Comparison of ENCODE assay signal across 11 mouse cellular contexts in the genomic region with DNA sequence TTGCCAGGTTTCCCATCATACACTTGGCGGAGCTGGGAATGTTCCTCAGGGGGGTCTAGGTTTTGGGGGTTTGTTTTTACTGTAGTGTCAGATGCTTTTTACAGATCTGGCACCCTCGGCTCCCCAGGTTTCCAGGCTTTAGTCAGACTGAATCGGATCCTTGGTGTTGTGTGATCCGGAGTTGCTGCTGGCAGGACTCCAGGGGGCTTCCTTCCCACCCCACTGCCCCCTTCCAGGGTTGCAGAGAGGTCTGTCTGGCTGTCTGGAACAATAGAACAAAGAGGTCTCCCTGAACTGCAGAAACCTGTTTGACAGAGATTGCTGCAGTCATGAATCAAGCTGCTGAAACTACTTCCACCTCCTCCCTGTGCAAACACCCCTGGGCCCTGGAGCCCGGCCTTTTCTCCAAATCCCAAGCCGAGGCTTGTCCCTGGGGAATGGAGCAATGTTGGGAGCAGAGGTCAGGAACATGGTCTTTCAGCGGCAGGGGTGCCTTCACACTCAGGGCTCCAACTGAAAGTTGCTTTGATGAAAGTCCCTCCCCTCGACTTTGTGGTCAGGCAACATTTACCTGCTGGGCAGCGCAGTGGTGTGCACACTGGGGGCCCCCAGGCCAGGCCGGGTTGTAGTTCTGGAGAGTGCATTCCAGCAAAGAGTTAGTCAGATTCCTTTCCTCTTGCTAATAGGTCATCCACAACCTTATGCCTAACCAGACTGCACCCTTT. TPM values are rescaled to one million over a fixed set of nuclear protein-coding genes. Genes with fewer than 3 reads are reported as not detected.
DNase-seq lines count a peak whose midpoint lies in the region; ATAC-seq and TF ChIP-seq lines count a peak whose summit lies in the region.
"Had no signal": no experiment of that assay in that cellular context is flagged by ENCODE, and none has a peak within 500 bp of the region (broad histone marks: within the 10 kb centered on the region; RNA-seq: fewer than 3 reads in every experiment).

No protein-coding gene starts in this region.

- H3K27ac ChIP-seq in hindbrain, embryonic 10.5 days = peak overlapping the region; percentile 64
- no peak overlapping the region for H3K27ac ChIP-seq in hindbrain, postnatal 0 days
- peak overlapping the region; percentile 80 for H3K27ac ChIP-seq in kidney, embryonic 15.5 days
- no peak overlapping the region for H3K27ac ChIP-seq in cerebellum, adult 2 months (ENCODE audit: insufficient read depth, low read length)

- DNase-seq in hindbrain, embryonic 10.5 days (ENCODE audit: low spot score) = no peak
- DNase-seq in hindbrain, postnatal 0 days (ENCODE audit: low spot score) = no peak
- DNase-seq in brain, embryonic 14.5 days (ENCODE audit: low read depth) = peak; percentile 52
- DNase-seq in lung, postnatal 25 days (ENCODE audit: low spot score) = peak; percentile 18
- DNase-seq in cerebellum, adult 2 months = no peak
- no peak for DNase-seq in thymus, postnatal 0 days (ENCODE audit: low spot score)
- DNase-seq: cerebellum, adult 9-10 months had no signal

- H3K9ac ChIP-seq in hindbrain, postnatal 0 days (replicated peaks; ENCODE audit: low read length) = no peak overlapping the region
- no peak overlapping the region for H3K9ac ChIP-seq in kidney, embryonic 15.5 days

- no peaks in the 10 kb centered on the region for H3K9me3 ChIP-seq in hindbrain, embryonic 10.5 days
- H3K9me3 ChIP-seq in hindbrain, postnatal 0 days (ENCODE audit: low read length) = no peaks in the 10 kb centered on the region
- no peaks in the 10 kb centered on the region for H3K9me3 ChIP-seq in kidney, embryonic 15.5 days (replicated peaks)
- H3K9me3 ChIP-seq: G1E; megakaryocyte, embryonic 14.5 days had no signal

- WGBS in hindbrain, embryonic 10.5 days = 21% methylated on average over 10 of the region's 10 CpGs
- 23% methylated on average over 10 of the region's 10 CpGs for WGBS in hindbrain, postnatal 0 days
- 22% methylated on average over 10 of the region's 10 CpGs for WGBS in kidney, embryonic 15.5 days
- 44% methylated on average over 10 of the region's 10 CpGs for WGBS in cerebellum, adult 2 months

- ATAC-seq in hindbrain, postnatal 0 days = no peak
- ATAC-seq in kidney, embryonic 15.5 days (replicated peaks; ENCODE audit: low FRiP score) = peak; percentile 45
- ATAC-seq in granulocyte monocyte progenitor cell, adult 5-6 weeks (replicated peaks; ENCODE audit: poor library complexity, severe bottlenecking) = no peak

- no peak overlapping the region for H3K4me2 ChIP-seq in hindbrain, postnatal 0 days (ENCODE audit: low read depth, low read length)
- H3K4me2 ChIP-seq in kidney, embryonic 15.5 days = no peak overlapping the region

- peaks cover 32% of the 10 kb centered on the region for H3K4me1 ChIP-seq in hindbrain, embryonic 10.5 days (replicated peaks)
- H3K4me1 ChIP-seq in hindbrain, postnatal 0 days (ENCODE audit: insufficient read depth, low read length) = no peaks in the 10 kb centered on the region
- H3K4me1 ChIP-seq in kidney, embryonic 15.5 days = peaks cover 37% of the 10 kb centered on the region
- H3K4me1 ChIP-seq in cerebellum, adult 2 months (ENCODE audit: control insufficient read depth, insufficient read depth, low read length) = no peaks in the 10 kb centered on the region
- H3K4me1 ChIP-seq: megakaryocyte, embryonic 14.5 days had no signal

- H3K4me3 ChIP-seq in hindbrain, embryonic 10.5 days = no peak overlapping the region
- H3K4me3 ChIP-seq in hindbrain, postnatal 0 days (ENCODE audit: low read length) = no peak overlapping the region
- no peak overlapping the region for H3K4me3 ChIP-seq in kidney, embryonic 15.5 days (replicated peaks)
- H3K4me3 ChIP-seq in cerebellum, adult 2 months (replicated peaks; ENCODE audit: insufficient read depth, low read depth, low read length) = no peak overlapping the region
- H3K4me3 ChIP-seq: megakaryocyte, embryonic 14.5 days had no signal

- TF ChIP-seq POLR2A in brain, embryonic 14.5 days (IDR thresholded peaks at IDR 0.05; ENCODE audit: borderline replicate concordance, extremely low read depth, insufficient read depth, insufficient read length, poor library complexity, severe bottlenecking) = no peak
- no peak for TF ChIP-seq POLR2A in cerebellum, adult 2 months (IDR thresholded peaks at IDR 0.05; ENCODE audit: borderline replicate concordance, insufficient read depth, low read length)

- H3K27me3 ChIP-seq in hindbrain, embryonic 10.5 days (ENCODE audit: insufficient read depth, poor library complexity, severe bottlenecking) = peaks cover 10% of the 10 kb centered on the region
- H3K27me3 ChIP-seq in hindbrain, postnatal 0 days (ENCODE audit: insufficient read depth, low read length) = no peaks in the 10 kb centered on the region
- no peaks in the 10 kb centered on the region; the same call in 1 of the 2 replicates for H3K27me3 ChIP-seq in kidney, embryonic 15.5 days
- no peaks in the 10 kb centered on the region for H3K27me3 ChIP-seq in cerebellum, adult 2 months (ENCODE audit: control insufficient read depth, insufficient read depth, low read length)
- H3K27me3 ChIP-seq: megakaryocyte, embryonic 14.5 days had no signal

- no peak for TF ChIP-seq CTCF in hindbrain, postnatal 0 days (IDR thresholded peaks at IDR 0.05; ENCODE audit: low read depth)
- TF ChIP-seq CTCF in brain, embryonic 14.5 days (IDR thresholded peaks at IDR 0.05; ENCODE audit: borderline replicate concordance, extremely low read depth, insufficient read depth, insufficient read length) = no peak
- TF ChIP-seq CTCF in cerebellum, adult 2 months (IDR thresholded peaks at IDR 0.05; ENCODE audit: borderline replicate concordance, insufficient read depth, low read depth, low read length) = no peak

- H3K36me3 ChIP-seq in hindbrain, embryonic 10.5 days = no peaks in the 10 kb centered on the region
- H3K36me3 ChIP-seq in hindbrain, postnatal 0 days (ENCODE audit: insufficient read depth, low read length) = no peaks in the 10 kb centered on the region
- no peaks in the 10 kb centered on the region for H3K36me3 ChIP-seq in kidney, embryonic 15.5 days
- H3K36me3 ChIP-seq: G1E had no signal

RNA-seq across cellular contexts. Expression of gene Casq2, which starts 49.3 kb away (rescaled TPM):
- 0.08 and 0.25 TPM in 2 replicates for polyA plus RNA-seq in hindbrain, embryonic 10.5 days (2016; fragmentation: Nextera tagmentation; extraction: Ambion mirVana)
- total RNA-seq in hindbrain, postnatal 0 days (2014; rRNA removed) = 1.4 and 2.0 TPM in 2 replicates
- polyA plus RNA-seq in hindbrain, postnatal 0 days (2015; fragmentation: Nextera tagmentation; extraction: Ambion mirVana) = 0.56 and 0.92 TPM in 2 replicates
- 1.3 TPM in 2 replicates for polyA plus RNA-seq in brain, embryonic 14.5 days (2012; rRNA removed)
- 6.6 and 11.1 TPM in 2 replicates for polyA plus RNA-seq in kidney, embryonic 15.5 days (2015; fragmentation: Nextera tagmentation; extraction: Ambion mirVana)
- polyA plus RNA-seq in cerebellum, adult 2 months (2012; rRNA removed) = 49.1 and 50.4 TPM in 2 replicates
- total RNA-seq in granulocyte monocyte progenitor cell, adult 5-6 weeks (2014; fragmentation: Nextera tagmentation) = not detected in 2 replicates
- total RNA-seq in granulocyte monocyte progenitor cell, adult 5-6 weeks (2017) = not detected in 2 replicates
- 0.99 and 1.0 TPM in 2 replicates for polyA plus RNA-seq in thymus, postnatal 0 days (2015; fragmentation: Nextera tagmentation; extraction: Ambion mirVana)
- polyA plus RNA-seq: G1E had no signal

Comparison
In these comparisons a context has a peak if more than half of its experiments do, and no peak if none do; other contexts are left out.
1. H3K27ac ChIP-seq: peak in hindbrain, embryonic 10.5 days (single experiment) and kidney, embryonic 15.5 days (single experiment); none in hindbrain, postnatal 0 days (single experiment) and cerebellum, adult 2 months (single experiment).
2. DNase-seq: peak in brain, embryonic 14.5 days (single experiment) and lung, postnatal 25 days (single experiment); none in hindbrain, embryonic 10.5 days (single experiment), hindbrain, postnatal 0 days (single experiment), cerebellum, adult 2 months (0 of 2) and thymus, postnatal 0 days (single experiment).